Mouse (Mus musculus) ES-E14 (cell line): ENCODE data around the gene Arhgef28.

ENCODE experiments used
- CHD2 ChIP-seq: IDR thresholded peaks from 2 replicates; pipeline ENCODE4 v1.6.1; 2014; ENCODE audit warnings: mild to moderate bottlenecking, low read depth, low read length, inconsistent platforms
- HCFC1 ChIP-seq: IDR thresholded peaks from 2 replicates; pipeline ENCODE4 v1.6.1; 2012; ENCODE audit warnings: low read length, inconsistent platforms, borderline replicate concordance; ENCODE audit not compliant: insufficient read depth
- MAFK ChIP-seq: IDR thresholded peaks from 2 replicates; pipeline ENCODE4 v1.6.1; 2014; ENCODE audit warnings: mild to moderate bottlenecking, low read depth, low read length, inconsistent platforms; ENCODE audit not compliant: insufficient read depth
- ZC3H11A ChIP-seq: IDR thresholded peaks from 2 replicates; pipeline ENCODE4 v1.6.1; 2012; ENCODE audit warnings: low read depth, mild to moderate bottlenecking, inconsistent platforms, low read length, borderline replicate concordance
- ZNF384 ChIP-seq: IDR thresholded peaks from 2 replicates; pipeline ENCODE4 v1.6.1; 2012; ENCODE audit warnings: low read depth, low read length, inconsistent platforms

DNA sequence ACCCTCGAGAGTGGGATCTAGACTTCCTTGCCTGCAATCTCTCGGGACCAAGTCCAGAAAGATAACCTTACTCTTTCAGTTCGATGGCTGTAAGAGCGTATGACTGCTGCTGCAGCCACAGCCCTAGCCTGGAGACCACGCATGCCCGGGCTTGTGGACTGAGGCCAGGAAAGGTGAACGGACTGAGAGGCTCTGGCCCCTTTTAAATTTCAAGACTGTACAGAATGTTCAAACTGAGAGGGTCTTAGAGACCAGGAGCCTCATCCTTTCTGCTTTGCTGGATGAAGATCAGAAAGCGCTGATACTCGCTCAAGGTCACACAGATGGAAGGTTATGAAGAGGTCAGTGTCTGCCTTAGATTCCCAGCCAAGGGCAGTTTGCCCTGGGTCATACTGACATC is 4.8 kb downstream of the Arhgef28 start:
- TF ChIP-seq HCFC1 (no peak), ZNF384 (no peak), CHD2 (no peak), ZC3H11A (no peak), MAFK (no peak)
